In the genomic region with DNA sequence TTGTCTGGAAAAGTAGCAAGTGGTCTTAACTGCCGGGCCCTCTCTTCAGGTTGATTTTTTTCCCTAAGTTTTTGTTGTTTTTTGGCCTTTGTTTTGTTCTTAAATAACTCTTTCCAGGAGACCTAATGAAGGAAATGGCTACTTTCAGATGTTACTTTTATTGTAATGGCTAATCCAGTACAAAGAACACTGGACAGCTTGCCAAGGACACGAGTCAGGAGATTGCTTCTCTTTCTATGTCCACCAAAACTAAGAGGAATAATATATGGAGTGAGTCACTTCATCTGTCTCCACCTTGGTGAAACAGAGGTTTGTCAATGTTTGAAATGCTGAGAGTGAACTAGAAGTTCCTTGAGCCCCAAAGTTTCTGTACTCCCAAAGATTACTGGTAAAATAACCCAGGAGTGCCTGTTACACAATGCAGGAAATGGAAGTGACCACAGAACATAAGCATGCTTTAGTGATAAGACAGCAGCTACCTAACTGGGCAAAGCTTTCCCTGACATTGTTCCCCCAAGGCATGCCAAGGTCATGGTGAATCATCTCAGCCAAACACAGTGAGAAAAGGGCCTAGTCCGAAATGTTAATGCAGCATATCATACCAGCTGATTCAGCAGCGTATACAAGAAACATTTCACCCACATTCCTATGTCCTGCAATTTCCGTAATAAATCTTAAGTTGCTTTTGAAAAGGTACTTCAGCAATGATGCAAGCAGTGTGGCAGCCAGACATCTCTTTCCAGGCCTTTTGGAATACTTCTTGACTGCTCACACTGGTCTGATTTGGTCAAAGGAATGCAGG, we compare ENCODE assay signal across 9 mouse cellular contexts.
A peak's percentile ranks its signal among the peaks of the same experiment; 100 is the strongest.
DNase-seq lines count a peak whose midpoint lies in the region; ATAC-seq and TF ChIP-seq lines count a peak whose summit lies in the region.
"Had no signal": no experiment of that assay in that cellular context is flagged by ENCODE, and none has a peak within 500 bp of the region (broad histone marks: within the 10 kb centered on the region; RNA-seq: fewer than 3 reads in every experiment).

No protein-coding gene starts in this region.

- TF ChIP-seq CTCF in liver, adult 2 months (IDR thresholded peaks at IDR 0.05; ENCODE audit: low read depth, low read length), result no peak
- TF ChIP-seq CTCF in stomach, postnatal 0 days (IDR thresholded peaks at IDR 0.05; ENCODE audit: low read depth), result no peak
- TF ChIP-seq CTCF in left cerebral cortex, adult 2 months (IDR thresholded peaks at IDR 0.05), result no peak

- H3K9me3 ChIP-seq in limb, embryonic 13.5 days, result no peaks in the 10 kb centered on the region
- no peaks in the 10 kb centered on the region for H3K9me3 ChIP-seq in stomach, postnatal 0 days (ENCODE audit: control insufficient read depth, low read length)
- H3K9me3 ChIP-seq in midbrain, embryonic 13.5 days, result no peaks in the 10 kb centered on the region
- H3K9me3 ChIP-seq: neural tube, embryonic 13.5 days had no signal

- no peak for TF ChIP-seq EP300 in stomach, postnatal 0 days (optimal IDR thresholded peaks at IDR 0.05)

- 0 out of 2 replicates have a peak overlapping the region, but pooled peaks have one; percentile 9 for H3K4me2 ChIP-seq in limb, embryonic 13.5 days (replicated peaks)
- no peak overlapping the region for H3K4me2 ChIP-seq in stomach, postnatal 0 days (replicated peaks; ENCODE audit: low read depth)
- H3K4me2 ChIP-seq in midbrain, embryonic 13.5 days (replicated peaks), result no peak overlapping the region
- H3K4me2 ChIP-seq: neural tube, embryonic 13.5 days had no signal

- TF ChIP-seq POLR2A in liver, adult 2 months (IDR thresholded peaks at IDR 0.05; ENCODE audit: extremely low read depth, insufficient read depth, low read length), result no peak

- peak; percentile 70 for DNase-seq in liver, adult 2 months (ENCODE audit: extremely low read depth, low read depth, low spot score)
- DNase-seq in liver, result no peak
- DNase-seq in heart, adult 9 months (ENCODE audit: low spot score in 2 of 2), result peak; percentile 59 to 66
- DNase-seq in stomach, postnatal 0 days (ENCODE audit: low spot score), result peak; percentile 60
- DNase-seq in spleen, postnatal 10 days (ENCODE audit: low spot score in 2 of 2), result no peak
- DNase-seq in left cerebral cortex, adult 2 months (ENCODE audit: extremely low spot score in 1 of 2, low spot score in 2 of 2), result no peak

- H3K27ac ChIP-seq in liver, adult 2 months (replicated peaks; ENCODE audit: insufficient read depth, low read depth, low read length), result peak overlapping the region; percentile 52
- H3K27ac ChIP-seq in limb, embryonic 13.5 days, result no peak overlapping the region
- H3K27ac ChIP-seq in stomach, postnatal 0 days (replicated peaks), result peak overlapping the region; percentile 61
- no peak overlapping the region for H3K27ac ChIP-seq in left cerebral cortex, adult 2 months
- H3K27ac ChIP-seq in midbrain, embryonic 13.5 days, result no peak overlapping the region
- H3K27ac ChIP-seq: neural tube, embryonic 13.5 days had no signal

- intact Hi-C loops in left cerebral cortex, adult 2 months (cut with DNase I), result no loop called here

- peaks cover 19% of the 10 kb centered on the region; the same call in 1 of the 2 replicates for H3K79me2 ChIP-seq in liver, adult 2 months (ENCODE audit: control insufficient read depth, insufficient read depth, low read length)

- H3K9ac ChIP-seq in liver, adult 2 months (ENCODE audit: low read depth, low read length), result no peak overlapping the region
- H3K9ac ChIP-seq in limb, embryonic 13.5 days, result no peak overlapping the region
- H3K9ac ChIP-seq in stomach, postnatal 0 days (ENCODE audit: low read length), result no peak overlapping the region
- no peak overlapping the region for H3K9ac ChIP-seq in midbrain, embryonic 13.5 days (replicated peaks)
- H3K9ac ChIP-seq: neural tube, embryonic 13.5 days had no signal

- H3K27me3 ChIP-seq in liver, adult 2 months (ENCODE audit: control insufficient read depth, insufficient read depth, low read length), result no peaks in the 10 kb centered on the region
- H3K27me3 ChIP-seq in limb, embryonic 13.5 days, result no peaks in the 10 kb centered on the region
- no peaks in the 10 kb centered on the region for H3K27me3 ChIP-seq in stomach, postnatal 0 days (ENCODE audit: control insufficient read depth, insufficient read depth, low read length)
- no peaks in the 10 kb centered on the region for H3K27me3 ChIP-seq in midbrain, embryonic 13.5 days
- H3K27me3 ChIP-seq: neural tube, embryonic 13.5 days had no signal

- no peak for ATAC-seq in limb, embryonic 13.5 days (ENCODE audit: low FRiP score, low read depth)
- peak; percentile 97 for ATAC-seq in stomach, postnatal 0 days (ENCODE audit: low FRiP score, low TSS enrichment)
- no peak for ATAC-seq in midbrain, embryonic 13.5 days

- no peak overlapping the region for H3K4me3 ChIP-seq in liver, adult 2 months (ENCODE audit: insufficient read depth, low read depth, low read length)
- no peak overlapping the region for H3K4me3 ChIP-seq in limb, embryonic 13.5 days
- no peak overlapping the region for H3K4me3 ChIP-seq in stomach, postnatal 0 days (ENCODE audit: low read depth, low read length)
- H3K4me3 ChIP-seq in left cerebral cortex, adult 2 months, result no peak overlapping the region
- H3K4me3 ChIP-seq in midbrain, embryonic 13.5 days (replicated peaks), result no peak overlapping the region
- H3K4me3 ChIP-seq: neural tube, embryonic 13.5 days had no signal

- peaks cover 15% of the 10 kb centered on the region for H3K4me1 ChIP-seq in liver, adult 2 months (ENCODE audit: control insufficient read depth, insufficient read depth, low read length)
- H3K4me1 ChIP-seq in limb, embryonic 13.5 days, result peaks cover 64% of the 10 kb centered on the region
- 0 out of 2 replicates have a peak, but pooled peaks cover 3% of the 10 kb centered on the region for H3K4me1 ChIP-seq in stomach, postnatal 0 days (replicated peaks; ENCODE audit: control insufficient read depth, insufficient read depth)
- peaks cover 18% of the 10 kb centered on the region for H3K4me1 ChIP-seq in midbrain, embryonic 13.5 days (replicated peaks)

- peaks cover 2% of the 10 kb centered on the region; the same call in 1 of the 2 replicates for H3K36me3 ChIP-seq in liver, adult 2 months (ENCODE audit: control insufficient read depth, insufficient read depth, low read length)
- no peaks in the 10 kb centered on the region for H3K36me3 ChIP-seq in limb, embryonic 13.5 days
- H3K36me3 ChIP-seq in stomach, postnatal 0 days (ENCODE audit: control insufficient read depth, insufficient read depth, low read length), result no peaks in the 10 kb centered on the region
- no peaks in the 10 kb centered on the region for H3K36me3 ChIP-seq in midbrain, embryonic 13.5 days
- H3K36me3 ChIP-seq: neural tube, embryonic 13.5 days had no signal

- WGBS in liver, adult 2 months, result 38% methylated on average over 5 of the region's 5 CpGs
- WGBS in limb, embryonic 13.5 days, result 58% methylated on average over 5 of the region's 5 CpGs
- WGBS in stomach, postnatal 0 days, result 40% methylated on average over 5 of the region's 5 CpGs
- WGBS in midbrain, embryonic 13.5 days, result 83% methylated on average over 5 of the region's 5 CpGs

Comparison
In these comparisons a context has a peak if more than half of its experiments do, and no peak if none do; other contexts are left out.
1. DNase-seq: peak in liver, adult 2 months (single experiment), heart, adult 9 months (2 of 2) and stomach, postnatal 0 days (single experiment); none in liver (single experiment), spleen, postnatal 10 days (0 of 2) and left cerebral cortex, adult 2 months (0 of 2).
2. H3K27ac ChIP-seq: peak in liver, adult 2 months (single experiment) and stomach, postnatal 0 days (single experiment); none in limb, embryonic 13.5 days (single experiment), left cerebral cortex, adult 2 months (single experiment) and midbrain, embryonic 13.5 days (single experiment).